Mouse (Mus musculus) hindbrain, embryonic 13.5 days (tissue): ENCODE measurements around the gene Setd2. TPM values are rescaled to one million over a fixed set of nuclear protein-coding genes. Genes with fewer than 3 reads are reported as not detected.
A peak's percentile ranks its signal among the peaks of the same experiment; 100 is the strongest.

Source experiments
- ATAC-seq: fragments of 200-750 bp; cut with Nextera tagmentation; 2 replicates; pipeline ENCODE4 v1.8.0; 2017; ENCODE audit warnings: moderate TSS enrichment; ENCODE audit not compliant: low FRiP score
- H3K27ac ChIP-seq: fragments of 300-500 bp; sonication (generic); 2 replicates; pipeline ENCODE4 v1.5.1; 2015; ENCODE audit warnings: inconsistent platforms, mild to moderate bottlenecking, moderate library complexity
- H3K27me3 ChIP-seq: fragments of 300-500 bp; sonication (generic); 2 replicates; pipeline ENCODE4 v1.6.1; 2015; ENCODE audit warnings: mild to moderate bottlenecking, inconsistent platforms
- H3K36me3 ChIP-seq: fragments of 300-500 bp; sonication (generic); 2 replicates; pipeline ENCODE4 v1.6.1; 2015; ENCODE audit warnings: mild to moderate bottlenecking, inconsistent platforms
- H3K4me1 ChIP-seq: fragments of 300-500 bp; sonication (generic); replicated peaks from 2 replicates; pipeline ENCODE4 v1.6.1; 2015; ENCODE audit warnings: inconsistent platforms
- H3K4me2 ChIP-seq: fragments of 300-500 bp; sonication (generic); 2 replicates; pipeline ENCODE4 v1.6.1; 2015; ENCODE audit warnings: inconsistent platforms, mild to moderate bottlenecking, moderate library complexity
- H3K4me3 ChIP-seq: fragments of 300-500 bp; sonication (generic); 2 replicates; pipeline ENCODE4 v1.5.1; 2015; ENCODE audit warnings: mild to moderate bottlenecking, inconsistent platforms
- H3K9ac ChIP-seq: fragments of 300-500 bp; sonication (generic); 2 replicates; pipeline ENCODE4 v1.6.1; 2015; ENCODE audit warnings: mild to moderate bottlenecking, inconsistent platforms
- H3K9me3 ChIP-seq: fragments of 300-500 bp; sonication (generic); 2 replicates; pipeline ENCODE4 v1.6.1; 2016; ENCODE audit warnings: inconsistent platforms
- WGBS: fragments of 180-500 bp; shearing (Covaris S2); methylation state at CpG from one replicate; pipeline ENCODE4 v1.1.7; 2015; 5-methylcytosine and 5-hydroxymethylcytosine counted together
- polyA plus RNA-seq: library from polyadenylated mRNA; unstranded; fragments of >200 nt; fragmentation: Nextera tagmentation; extraction: Ambion mirVana; gene quantifications from 2 replicates; pipeline ENCODE4 v1.2.1, GENCODE M21; 2015

The Setd2 gene
- polyA plus RNA-seq, 1 experiment from 2014 or later: 37.9 TPM

GRCm38 (mm10) chr9:110645219-110645618, 112.8 kb downstream of the Setd2 start:
- WGBS: 83% methylated on average over 9 of the region's 9 CpGs
- Histone ChIP-seq H3K36me3 (no peaks in the 10 kb centered on the region), H3K4me3 (no peak overlapping the region), H3K9me3 (no peaks in the 10 kb centered on the region), H3K4me2 (no peak overlapping the region), H3K9ac (no peak overlapping the region), H3K27me3 (no peaks in the 10 kb centered on the region), H3K4me1 (peaks cover 15% of the 10 kb centered on the region), H3K27ac (no peak overlapping the region)
- ATAC-seq: no peak

- no peak for ATAC-seq
- Histone ChIP-seq H3K4me2 (no peak overlapping the region), H3K9me3 (no peaks in the 10 kb centered on the region), H3K9ac (no peak overlapping the region), H3K4me1 (peaks cover 48% of the 10 kb centered on the region), H3K4me3 (no peak overlapping the region), H3K36me3 (no peaks in the 10 kb centered on the region), H3K27ac (peak overlapping the region; percentile 63), H3K27me3 (peaks cover 32% of the 10 kb centered on the region)
Measured at GRCm38 (mm10) chr9:110649775-110650174, 117.4 kb downstream of the Setd2 start.

GRCm38 (mm10) chr9:110651931-110652722, 119.7 kb downstream of the Setd2 start:
- H3K27ac ChIP-seq: no peak overlapping the region
- H3K36me3 ChIP-seq: no peaks in the 10 kb centered on the region
- peaks cover 32% of the 10 kb centered on the region for H3K27me3 ChIP-seq
- WGBS: 44% methylated on average over 13 of the region's 13 CpGs
- H3K4me2 ChIP-seq: peak overlapping the region; percentile 98
- no peak for ATAC-seq
- no peaks in the 10 kb centered on the region for H3K9me3 ChIP-seq
- peaks cover 60% of the 10 kb centered on the region for H3K4me1 ChIP-seq
- no peak overlapping the region for H3K4me3 ChIP-seq
- peak overlapping the region; percentile 46; the same call in 1 of the 2 replicates for H3K9ac ChIP-seq

GRCm38 (mm10) chr9:110652963-110653654, 120.7 kb downstream of the Setd2 start:
- 24% methylated on average over 14 of the region's 14 CpGs for WGBS
- Histone ChIP-seq H3K4me3 (peak overlapping the region; percentile 69), H3K9me3 (no peaks in the 10 kb centered on the region), H3K4me1 (peaks cover 70% of the 10 kb centered on the region), H3K36me3 (no peaks in the 10 kb centered on the region), H3K27me3 (peaks cover 32% of the 10 kb centered on the region), H3K9ac (peak overlapping the region; percentile 77), H3K4me2 (peak overlapping the region; percentile 98), H3K27ac (no peak overlapping the region)
- no peak for ATAC-seq

- Histone ChIP-seq H3K36me3 (no peaks in the 10 kb centered on the region), H3K9me3 (no peaks in the 10 kb centered on the region), H3K27me3 (peaks cover 32% of the 10 kb centered on the region), H3K4me3 (peak within 1 kb of the TSS; percentile 69), H3K27ac (0 out of 2 replicates have a peak within 1 kb of the TSS, but pooled peaks have one; percentile 5), H3K4me1 (peaks cover 73% of the 10 kb centered on the region), H3K9ac (peak within 1 kb of the TSS; percentile 77), H3K4me2 (peak within 1 kb of the TSS; percentile 98)
- peak; percentile 47 for ATAC-seq
- under 1% methylated on average over 74 of the region's 75 CpGs for WGBS
Measured at GRCm38 (mm10) chr9:110653655-110654461, 121.5 kb downstream of the Setd2 start, which contains the start of gene Nbeal2. Gene Nbeal2 (minus strand): TSS chr9:110654161.

- H3K4me1 ChIP-seq: peaks cover 68% of the 10 kb centered on the region
- no peak for ATAC-seq
- H3K9me3 ChIP-seq: no peaks in the 10 kb centered on the region
- WGBS: 83% methylated on average over 19 of the region's 19 CpGs
- peaks cover 32% of the 10 kb centered on the region for H3K27me3 ChIP-seq
- H3K27ac ChIP-seq: 0 out of 2 replicates have a peak overlapping the region, but pooled peaks have one; percentile 5
- H3K4me2 ChIP-seq: peak overlapping the region; percentile 98
- no peaks in the 10 kb centered on the region for H3K36me3 ChIP-seq
- peak overlapping the region; percentile 77; the same call in 1 of the 2 replicates for H3K9ac ChIP-seq
- peak overlapping the region; percentile 69 for H3K4me3 ChIP-seq
Measured at GRCm38 (mm10) chr9:110654726-110655650, 122.6 kb downstream of the Setd2 start.

- Histone ChIP-seq H3K9me3 (no peaks in the 10 kb centered on the region), H3K4me3 (peak overlapping the region; percentile 64), H3K27me3 (peaks cover 32% of the 10 kb centered on the region), H3K9ac (peak overlapping the region; percentile 80), H3K36me3 (no peaks in the 10 kb centered on the region), H3K27ac (peak overlapping the region; percentile 94), H3K4me1 (peaks cover 61% of the 10 kb centered on the region), H3K4me2 (peak overlapping the region; percentile 73)
- WGBS: 84% methylated on average over 10 of the region's 10 CpGs
- peak; percentile 1; the same call in 1 of the 2 replicates for ATAC-seq
Measured at GRCm38 (mm10) chr9:110655651-110656007, 123.2 kb downstream of the Setd2 start.

GRCm38 (mm10) chr9:110656249-110657221, 124.1 kb downstream of the Setd2 start, which contains the start of gene Ccdc12:
Gene Ccdc12 (plus strand): TSS chr9:110656503.
- ATAC-seq: peak; percentile 98
- Histone ChIP-seq H3K9ac (peak within 1 kb of the TSS; percentile 80), H3K9me3 (no peaks in the 10 kb centered on the region), H3K4me3 (peak within 1 kb of the TSS; percentile 64), H3K27me3 (peaks cover 22% of the 10 kb centered on the region), H3K4me2 (peak within 1 kb of the TSS; percentile 73), H3K27ac (peak within 1 kb of the TSS; percentile 94), H3K4me1 (peaks cover 59% of the 10 kb centered on the region), H3K36me3 (no peaks in the 10 kb centered on the region)
- under 1% methylated on average over 52 of the region's 52 CpGs for WGBS

- Histone ChIP-seq H3K4me2 (peak overlapping the region; percentile 73), H3K9me3 (no peaks in the 10 kb centered on the region), H3K9ac (peak overlapping the region; percentile 80), H3K27ac (peak overlapping the region; percentile 94; the same call in 1 of the 2 replicates), H3K4me3 (peak overlapping the region; percentile 64), H3K4me1 (peaks cover 51% of the 10 kb centered on the region), H3K36me3 (no peaks in the 10 kb centered on the region), H3K27me3 (peaks cover 12% of the 10 kb centered on the region)
- WGBS: 82% methylated on average over 13 of the region's 13 CpGs
- no peak for ATAC-seq
Measured at GRCm38 (mm10) chr9:110657474-110658078, 125.2 kb downstream of the Setd2 start.

- Histone ChIP-seq H3K9me3 (no peaks in the 10 kb centered on the region), H3K4me2 (no peak overlapping the region), H3K27ac (no peak overlapping the region), H3K36me3 (no peaks in the 10 kb centered on the region), H3K4me1 (peaks cover 42% of the 10 kb centered on the region), H3K4me3 (no peak overlapping the region), H3K9ac (no peak overlapping the region), H3K27me3 (no peaks in the 10 kb centered on the region)
- whole genome bisulfite sequencing: 95% methylated on average over 12 of the region's 12 CpGs
- no peak for ATAC-seq
Measured at GRCm38 (mm10) chr9:110659521-110659920, 127.1 kb downstream of the Setd2 start.
